Mouse (Mus musculus) lung, embryonic 15.5 days (tissue): ENCODE measurements at regions not wholly inside any gene's neighbourhood (a gene's known extent, or its start where the extent isn't known, plus 50 kb on each side); places are given as distances from the start of the nearest gene placed in this dataset.

Experiments used
- ATAC-seq: fragments of 200-750 bp; cut with Nextera tagmentation; 2 replicates; pipeline ENCODE4 v1.8.0; 2017; ENCODE audit warnings: moderate number of reproducible peaks, borderline replicate concordance; ENCODE audit not compliant: low FRiP score, low TSS enrichment; ENCODE audit errors: extremely low read depth
- H3K27ac ChIP-seq: fragments of 300-500 bp; sonication (generic); 2 replicates; pipeline ENCODE4 v1.5.1; 2015; ENCODE audit warnings: moderate library complexity, mild to moderate bottlenecking, inconsistent platforms
- H3K27me3 ChIP-seq: fragments of 300-500 bp; sonication (generic); 2 replicates; pipeline ENCODE4 v1.6.1; 2015; ENCODE audit warnings: inconsistent platforms
- H3K36me3 ChIP-seq: fragments of 300-500 bp; sonication (generic); 2 replicates; pipeline ENCODE4 v1.6.1; 2015; ENCODE audit warnings: inconsistent platforms
- H3K4me1 ChIP-seq: fragments of 300-500 bp; sonication (generic); 2 replicates; pipeline ENCODE4 v1.6.1; 2015; ENCODE audit warnings: inconsistent platforms
- H3K4me2 ChIP-seq: fragments of 300-500 bp; sonication (generic); 2 replicates; pipeline ENCODE4 v1.6.1; 2015; ENCODE audit warnings: inconsistent platforms, mild to moderate bottlenecking, moderate library complexity
- H3K4me3 ChIP-seq: fragments of 300-500 bp; sonication (generic); 2 replicates; pipeline ENCODE4 v1.5.1; 2015; ENCODE audit warnings: mild to moderate bottlenecking, inconsistent platforms
- H3K9ac ChIP-seq: fragments of 300-500 bp; sonication (generic); 2 replicates; pipeline ENCODE4 v1.6.1; 2015; ENCODE audit warnings: inconsistent platforms
- H3K9me3 ChIP-seq: fragments of 300-500 bp; sonication (generic); 2 replicates; pipeline ENCODE4 v1.6.1; 2016; ENCODE audit warnings: inconsistent platforms
- WGBS: fragments of 180-500 bp; shearing (Covaris S2); methylation state at CpG from one replicate; pipeline ENCODE4 v1.1.7; 2015; 5-methylcytosine and 5-hydroxymethylcytosine counted together

DNA sequence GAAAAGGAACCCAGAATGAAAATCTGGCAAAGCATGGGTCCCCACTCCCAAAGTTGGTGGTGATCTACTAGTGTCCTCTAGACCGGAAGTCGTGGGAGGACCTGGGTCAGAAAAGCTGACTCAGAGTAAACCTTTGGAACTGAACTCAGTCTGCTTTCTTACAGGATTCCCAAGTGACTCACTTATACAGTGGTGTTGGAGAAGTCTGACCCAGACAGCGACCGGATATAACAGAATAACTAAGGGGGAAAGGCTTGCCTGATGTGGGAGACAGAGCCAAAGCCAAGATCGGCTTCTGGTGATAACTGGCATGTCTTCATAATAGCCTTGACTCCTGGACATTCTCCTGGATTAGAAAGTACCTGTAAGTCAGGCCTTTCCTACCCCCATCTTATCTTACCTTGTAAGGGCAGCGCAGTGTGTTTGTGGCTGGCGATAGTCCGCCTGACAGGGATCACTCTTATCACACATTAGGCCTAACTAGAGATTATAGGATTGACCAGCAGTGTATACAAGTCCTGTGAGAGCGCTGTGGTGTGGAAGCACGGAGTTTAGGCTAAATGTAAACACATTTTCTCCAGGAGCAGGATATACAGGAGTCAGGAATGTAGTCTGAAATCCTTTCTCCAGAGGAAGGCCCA is 150.4 kb downstream of the Gm19410 start:
- Histone ChIP-seq H3K9me3 (no peaks in the 10 kb centered on the region), H3K4me1 (peaks cover 15% of the 10 kb centered on the region), H3K27me3 (no peaks in the 10 kb centered on the region), H3K9ac (no peak overlapping the region), H3K27ac (peak overlapping the region; percentile 45), H3K36me3 (no peaks in the 10 kb centered on the region), H3K4me3 (no peak overlapping the region), H3K4me2 (no peak overlapping the region)
- 27% methylated on average over 10 of the region's 10 CpGs for WGBS
- 0 out of 2 replicates have a peak, but pooled peaks have one; percentile 55 for ATAC-seq

- WGBS, result 71% methylated on average over 3 of the region's 3 CpGs
- Histone ChIP-seq H3K9ac (no peak overlapping the region), H3K4me2 (no peak overlapping the region), H3K36me3 (no peaks in the 10 kb centered on the region), H3K27me3 (no peaks in the 10 kb centered on the region), H3K4me3 (no peak overlapping the region), H3K9me3 (no peaks in the 10 kb centered on the region), H3K27ac (no peak overlapping the region), H3K4me1 (peaks cover 15% of the 10 kb centered on the region)
- no peak for ATAC-seq
These were observed 152.0 kb downstream of the Gm19410 start for GRCm38 (mm10) chr8:35917573-35917972.

DNA sequence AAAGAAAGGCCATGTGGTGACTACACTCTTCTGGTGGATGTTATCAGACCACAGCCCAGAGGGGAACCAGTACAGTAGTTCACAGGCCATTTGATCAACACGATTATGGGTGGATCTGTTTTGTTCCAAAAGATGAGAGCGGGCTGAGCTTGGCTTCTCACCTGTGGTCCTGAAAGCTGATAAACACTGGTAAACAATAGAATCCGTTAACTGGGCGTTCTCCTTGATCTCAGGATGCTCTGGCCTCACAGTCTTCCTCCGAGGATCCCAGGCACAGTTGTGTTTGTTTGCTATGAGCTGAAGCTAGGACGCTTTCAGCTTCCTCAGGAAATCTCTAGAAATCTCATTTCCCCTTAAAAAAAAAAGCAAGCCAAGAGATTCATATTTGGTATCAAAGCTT is 153.9 kb downstream of the Gm19410 start:
- WGBS, result 55% methylated on average over 6 of the region's 6 CpGs
- ATAC-seq, result no peak
- Histone ChIP-seq H3K4me1 (peaks cover 19% of the 10 kb centered on the region), H3K9ac (no peak overlapping the region), H3K36me3 (no peaks in the 10 kb centered on the region), H3K4me2 (no peak overlapping the region), H3K27me3 (no peaks in the 10 kb centered on the region), H3K9me3 (no peaks in the 10 kb centered on the region), H3K4me3 (no peak overlapping the region), H3K27ac (peak overlapping the region; percentile 20)

DNA sequence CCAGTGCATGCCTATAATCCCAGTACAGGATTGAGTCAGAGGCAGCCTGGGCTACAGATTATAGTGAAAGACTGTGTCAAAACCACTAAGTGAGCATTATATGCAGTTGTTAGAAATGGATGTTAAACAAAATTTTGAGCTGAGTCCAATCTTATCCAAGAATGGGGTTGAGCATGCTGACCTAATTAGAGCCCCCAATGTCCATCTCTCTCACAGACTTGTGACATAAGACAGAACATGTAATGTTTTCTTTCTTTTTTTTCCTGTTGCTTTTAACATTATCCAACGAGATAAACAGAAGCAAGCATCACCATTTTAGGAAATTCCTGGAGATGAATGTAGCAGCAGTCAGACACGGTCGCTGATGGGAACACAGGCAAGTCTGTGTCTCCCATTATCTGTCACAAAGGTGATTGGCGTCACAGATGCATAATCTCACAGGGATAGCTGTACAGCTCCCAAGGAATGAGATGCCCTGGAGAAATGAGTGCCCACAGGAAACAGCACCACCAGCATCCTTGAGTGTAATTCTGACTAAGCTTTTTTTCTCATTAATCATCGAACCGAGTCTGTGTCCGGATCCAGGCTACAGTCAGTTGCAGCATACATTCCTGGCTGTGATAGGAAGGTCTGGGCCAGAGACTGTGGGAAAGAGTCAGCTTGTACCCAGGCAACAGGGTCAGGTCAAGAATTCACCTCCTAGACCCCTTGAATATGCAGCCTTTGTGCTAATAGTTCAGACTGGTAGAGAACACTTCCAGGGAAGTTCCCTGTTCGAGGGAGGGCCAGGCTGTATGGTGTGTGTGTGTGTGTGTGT is 154.5 kb downstream of the Gm19410 start:
- Histone ChIP-seq H3K27ac (peak overlapping the region; percentile 20), H3K27me3 (no peaks in the 10 kb centered on the region), H3K9ac (no peak overlapping the region), H3K36me3 (no peaks in the 10 kb centered on the region), H3K4me1 (peaks cover 19% of the 10 kb centered on the region), H3K4me2 (no peak overlapping the region), H3K4me3 (no peak overlapping the region), H3K9me3 (no peaks in the 10 kb centered on the region)
- 0 out of 2 replicates have a peak, but pooled peaks have one; percentile 43 for ATAC-seq
- WGBS, result 19% methylated on average over 8 of the region's 8 CpGs

GRCm38 (mm10) chr8:35924026-35924425 is 158.4 kb downstream of the Gm19410 start:
- H3K9me3 ChIP-seq, result no peaks in the 10 kb centered on the region
- no peak overlapping the region for H3K4me3 ChIP-seq
- no peaks in the 10 kb centered on the region for H3K36me3 ChIP-seq
- WGBS, result 86% methylated on average over 1 of the region's 1 CpGs
- H3K4me1 ChIP-seq, result peaks cover 17% of the 10 kb centered on the region
- ATAC-seq, result no peak
- H3K9ac ChIP-seq, result no peak overlapping the region
- H3K4me2 ChIP-seq, result no peak overlapping the region
- no peaks in the 10 kb centered on the region for H3K27me3 ChIP-seq
- no peak overlapping the region; the same call in 1 of the 2 replicates for H3K27ac ChIP-seq

DNA sequence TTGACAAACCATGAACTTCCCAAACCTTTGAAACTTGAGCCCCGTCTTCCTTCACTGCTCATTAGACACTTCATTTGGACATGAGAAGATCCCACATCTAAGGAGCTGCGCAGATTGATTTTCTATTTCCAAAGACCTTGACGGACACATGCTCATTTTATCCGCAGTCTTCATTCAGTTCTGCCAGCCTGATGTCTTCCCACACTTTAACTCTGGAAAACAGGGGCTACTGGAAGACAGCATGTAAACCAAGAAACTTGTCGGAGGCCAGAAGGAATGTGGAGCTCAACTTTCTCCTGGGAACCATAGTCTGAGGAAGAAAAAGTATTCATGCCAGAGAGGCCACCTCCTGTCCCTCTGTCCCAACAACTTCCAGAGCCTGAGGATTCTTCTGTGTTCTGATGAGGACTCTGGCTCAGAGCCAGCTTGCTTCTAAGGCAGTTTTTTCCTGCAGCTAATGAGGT is 161.8 kb downstream of the Gm19410 start:
- ATAC-seq, result peak; percentile 73
- H3K4me2 ChIP-seq, result no peak overlapping the region
- WGBS, result 32% methylated on average over 5 of the region's 5 CpGs
- H3K9ac ChIP-seq, result no peak overlapping the region
- H3K4me3 ChIP-seq, result no peak overlapping the region
- H3K27me3 ChIP-seq, result no peaks in the 10 kb centered on the region
- H3K27ac ChIP-seq, result peak overlapping the region; percentile 76
- peaks cover 19% of the 10 kb centered on the region for H3K4me1 ChIP-seq
- H3K9me3 ChIP-seq, result no peaks in the 10 kb centered on the region
- no peaks in the 10 kb centered on the region for H3K36me3 ChIP-seq

- peaks cover 15% of the 10 kb centered on the region for H3K4me1 ChIP-seq
- H3K9me3 ChIP-seq, result no peaks in the 10 kb centered on the region
- no peak overlapping the region for H3K9ac ChIP-seq
- H3K36me3 ChIP-seq, result no peaks in the 10 kb centered on the region
- no peak overlapping the region for H3K27ac ChIP-seq
- ATAC-seq, result no peak
- no peak overlapping the region for H3K4me3 ChIP-seq
- H3K4me2 ChIP-seq, result no peak overlapping the region
- H3K27me3 ChIP-seq, result no peaks in the 10 kb centered on the region
- WGBS, result 15% methylated on average over 4 of the region's 4 CpGs
These were observed 164.7 kb downstream of the Gm19410 start for GRCm38 (mm10) chr8:35930291-35930690.

- peaks cover 10% of the 10 kb centered on the region; the same call in 1 of the 2 replicates for H3K4me1 ChIP-seq
- H3K4me3 ChIP-seq, result no peak overlapping the region
- no peak overlapping the region; the same call in 1 of the 2 replicates for H3K27ac ChIP-seq
- no peaks in the 10 kb centered on the region for H3K9me3 ChIP-seq
- no peak overlapping the region for H3K9ac ChIP-seq
- no peaks in the 10 kb centered on the region for H3K36me3 ChIP-seq
- H3K27me3 ChIP-seq, result no peaks in the 10 kb centered on the region
- WGBS, result 60% methylated on average over 13 of the region's 13 CpGs
- H3K4me2 ChIP-seq, result no peak overlapping the region
- no peak; the same call in 1 of the 2 replicates for ATAC-seq
These were observed 167.9 kb downstream of the Gm19410 start for GRCm38 (mm10) chr8:35933186-35934114.

DNA sequence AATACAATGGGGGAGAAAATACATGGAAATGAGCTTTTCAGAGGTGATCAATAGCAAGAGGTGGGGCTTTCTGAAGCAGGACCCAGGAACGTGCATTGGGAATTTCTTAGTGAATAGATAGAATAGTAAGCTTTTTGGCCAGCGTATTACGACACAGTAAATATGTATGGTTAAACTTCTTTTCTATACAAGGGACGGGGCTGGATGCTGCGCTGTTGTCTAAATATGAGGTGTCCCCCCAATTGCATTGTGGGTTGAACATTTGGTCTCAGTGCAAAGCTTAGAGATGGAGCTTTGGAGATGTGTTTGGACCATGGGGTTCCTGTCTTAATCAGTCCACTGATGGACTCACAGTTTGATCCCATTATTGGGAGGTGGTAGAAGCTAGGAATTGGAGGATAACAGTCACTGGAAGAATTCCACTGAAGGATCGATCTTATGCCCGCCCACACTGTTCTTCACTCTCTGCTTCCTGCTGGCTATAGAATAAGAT is 168.6 kb downstream of the Gm19410 start:
- Histone ChIP-seq H3K36me3 (no peaks in the 10 kb centered on the region), H3K4me3 (no peak overlapping the region), H3K27ac (no peak overlapping the region; the same call in 1 of the 2 replicates), H3K9ac (no peak overlapping the region), H3K4me2 (no peak overlapping the region), H3K9me3 (no peaks in the 10 kb centered on the region), H3K4me1 (0 out of 2 replicates have a peak, but pooled peaks cover 7% of the 10 kb centered on the region), H3K27me3 (no peaks in the 10 kb centered on the region)
- no peak for ATAC-seq
- whole genome bisulfite sequencing, result 92% methylated on average over 7 of the region's 7 CpGs

DNA sequence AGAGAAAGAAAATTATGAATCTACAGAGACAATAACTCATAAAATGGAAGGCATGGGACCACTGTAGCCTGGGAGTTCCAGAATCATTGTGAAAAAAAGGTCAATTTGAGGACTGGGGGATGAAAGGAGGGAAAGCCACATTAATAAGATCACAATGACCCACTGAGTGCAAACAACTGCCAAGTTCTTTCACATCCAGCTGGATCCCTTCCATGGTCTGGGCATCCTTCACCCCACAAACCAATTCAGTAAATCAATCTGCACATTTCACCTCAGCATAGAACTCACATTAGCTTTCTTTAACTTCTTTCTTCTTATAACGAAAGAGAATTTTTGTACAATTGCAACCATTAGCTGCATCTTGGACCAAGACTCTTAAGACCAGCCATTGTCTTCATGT is 169.4 kb downstream of the Gm19410 start:
- H3K36me3 ChIP-seq, result no peaks in the 10 kb centered on the region
- no peak for ATAC-seq

GRCm38 (mm10) chr8:35939199-35939598 is 173.6 kb downstream of the Gm19410 start:
- Histone ChIP-seq H3K4me2 (no peak overlapping the region), H3K4me1 (no peaks in the 10 kb centered on the region), H3K27ac (no peak overlapping the region), H3K9me3 (no peaks in the 10 kb centered on the region), H3K36me3 (no peaks in the 10 kb centered on the region), H3K27me3 (no peaks in the 10 kb centered on the region), H3K4me3 (no peak overlapping the region), H3K9ac (no peak overlapping the region)
- peak; percentile 46; the same call in 1 of the 2 replicates for ATAC-seq
- WGBS, result 68% methylated on average over 9 of the region's 9 CpGs

More for the DNA sequence above, 169.4 kb downstream of the Gm19410 start:
- H3K4me2 ChIP-seq, result no peak overlapping the region
- no peaks in the 10 kb centered on the region for H3K9me3 ChIP-seq
- no peak overlapping the region for H3K4me3 ChIP-seq
- 0 out of 2 replicates have a peak, but pooled peaks cover 6% of the 10 kb centered on the region for H3K4me1 ChIP-seq
- H3K27me3 ChIP-seq, result no peaks in the 10 kb centered on the region
- no peak overlapping the region for H3K27ac ChIP-seq
- no peak overlapping the region for H3K9ac ChIP-seq
- 69% methylated on average over 1 of the region's 1 CpGs for WGBS
